19 mouse cellular contexts compared by ENCODE assay signal in the genomic region with DNA sequence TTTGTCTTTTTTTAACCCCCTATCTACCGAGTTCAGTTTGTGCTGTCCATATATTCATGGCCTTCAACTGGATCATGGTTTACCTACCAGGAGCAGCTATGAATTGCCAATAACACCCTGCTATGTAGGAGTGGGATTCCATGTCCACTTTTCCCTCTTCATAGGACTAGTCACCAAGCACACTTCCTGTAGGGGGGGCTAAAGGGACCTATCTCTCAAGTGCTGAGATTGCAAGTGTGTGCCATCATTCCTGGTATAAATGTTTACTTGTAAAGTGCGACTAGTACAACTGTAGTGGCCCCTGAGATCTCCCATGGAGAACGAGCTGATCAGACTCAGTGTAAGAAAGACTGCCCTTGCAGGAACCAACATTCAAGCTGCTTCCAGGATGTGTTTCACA. TPM values are rescaled to one million over a fixed set of nuclear protein-coding genes. Genes with fewer than 3 reads are reported as not detected.
DNase-seq lines count a peak whose midpoint lies in the region; TF ChIP-seq lines count a peak whose summit lies in the region.
"Had no signal": no experiment of that assay in that cellular context is flagged by ENCODE, and none has a peak within 500 bp of the region (broad histone marks: within the 10 kb centered on the region; RNA-seq: fewer than 3 reads in every experiment).

No protein-coding gene starts in this region.

- no peaks in the 10 kb centered on the region for H3K27me3 ChIP-seq in E14TG2a.4 (ENCODE audit: insufficient read depth, low read length)
- H3K27me3 ChIP-seq: lung, embryonic 15.5 days; megakaryocyte, embryonic 14.5 days; neural tube, embryonic 12.5 days had no signal

- peak; percentile 12; the same call in 1 of the 2 replicates for TF ChIP-seq CTCF in layer of hippocampus, adult 2 months (conservative IDR thresholded peaks at IDR 0.05)
- TF ChIP-seq CTCF in E14TG2a.4 (conservative IDR thresholded peaks at IDR 0.05; ENCODE audit: low read length) = peak; percentile 15; the same call in 1 of the 2 replicates

- H3K27ac ChIP-seq in layer of hippocampus, adult 2 months = no peak overlapping the region
- H3K27ac ChIP-seq: embryonic facial prominence, embryonic 10.5 days; hindbrain, embryonic 14.5 days; lung, embryonic 15.5 days; neural tube, embryonic 12.5 days had no signal

- peaks cover 82% of the 10 kb centered on the region for H3K4me1 ChIP-seq in E14TG2a.4 (replicated peaks; ENCODE audit: low read depth, low read length)
- H3K4me1 ChIP-seq: embryonic facial prominence, embryonic 10.5 days; neural tube, embryonic 12.5 days had no signal

- no peak overlapping the region for H3K4me3 ChIP-seq in layer of hippocampus, adult 2 months
- H3K4me3 ChIP-seq in E14TG2a.4 (replicated peaks; ENCODE audit: low read length) = no peak overlapping the region
- H3K4me3 ChIP-seq: embryonic facial prominence, embryonic 10.5 days; erythroblast, embryonic 14.5 days; lung, embryonic 15.5 days; megakaryocyte, embryonic 14.5 days; neural tube, embryonic 12.5 days had no signal

- H3K9me3 ChIP-seq in E14TG2a.4 (ENCODE audit: low read length) = no peaks in the 10 kb centered on the region
- H3K9me3 ChIP-seq: embryonic facial prominence, embryonic 10.5 days; G1E; lung, embryonic 15.5 days; megakaryocyte, embryonic 14.5 days; neural tube, embryonic 12.5 days had no signal

- DNase-seq in layer of hippocampus, adult 2 months (ENCODE audit: low spot score in 2 of 2) = no peak
- no peak for DNase-seq in layer of hippocampus, postnatal 14 days (ENCODE audit: low spot score in 2 of 2)
- peak; percentile 49 for DNase-seq in 416B (ENCODE audit: low read depth)
- peak; percentile 77 for DNase-seq in naive thymus-derived CD4-positive, alpha-beta T cell, adult 2 months (ENCODE audit: low read depth)
- DNase-seq in cerebellum, adult 18-20 months = no peak
- no peak for DNase-seq in Muller cell, postnatal 12 days (ENCODE audit: inconsistent ontology term)
- DNase-seq: cerebellum, postnatal 14 days; forebrain, postnatal 0 days; heart, adult 18-20 months; heart, postnatal 10 days; kidney, adult 9 months had no signal

- peaks cover 56% of the 10 kb centered on the region for H3K36me3 ChIP-seq in E14TG2a.4 (ENCODE audit: insufficient read depth, low read length)

RNA-seq across cellular contexts. Expression of gene Ccm2, which starts 11.5 kb away (rescaled TPM):
- 10 to 100 TPM; 50.2 to 55.8 TPM for total RNA-seq in layer of hippocampus, adult 2 months (2021)
- total RNA-seq in layer of hippocampus, postnatal 14 days (2021) = 10 to 100 TPM; 51.8 to 54.5 TPM

RNA-seq across cellular contexts. Expression of gene Myo1g, which starts 37.5 kb away (rescaled TPM):
- total RNA-seq in layer of hippocampus, adult 2 months (2021) = under 1 TPM; 0.59 to 0.91 TPM
- total RNA-seq in layer of hippocampus, postnatal 14 days (2021) = under 1 TPM; 0.48 to 0.74 TPM

RNA-seq across cellular contexts. Expression of gene Nacad, which starts 47.6 kb away (rescaled TPM):
- 10 to 100 TPM; 36.9 to 37.1 TPM for total RNA-seq in layer of hippocampus, adult 2 months (2021)
- total RNA-seq in layer of hippocampus, postnatal 14 days (2021) = 10 to 100 TPM; 58.1 to 61.9 TPM

Comparison
In these comparisons a context has a peak if more than half of its experiments do, and no peak if none do; other contexts are left out.
1. DNase-seq: peak in 416B (single experiment) and naive thymus-derived CD4-positive, alpha-beta T cell, adult 2 months (single experiment); none in layer of hippocampus, adult 2 months (0 of 2), layer of hippocampus, postnatal 14 days (0 of 2), cerebellum, adult 18-20 months (0 of 2) and Muller cell, postnatal 12 days (single experiment).